Mouse (Mus musculus) neural tube, embryonic 15.5 days (tissue): ENCODE measurements at regions not wholly inside any gene's neighbourhood (a gene's known extent, or its start where the extent isn't known, plus 50 kb on each side); places are given as distances from the start of the nearest gene placed in this dataset.

Experiments used
- ATAC-seq: fragments of 200-750 bp; cut with Nextera tagmentation; 2 replicates; pipeline ENCODE4 v1.8.0; 2017; ENCODE audit warnings: mild to moderate bottlenecking, moderate TSS enrichment, moderate library complexity; ENCODE audit not compliant: low FRiP score
- H3K27ac ChIP-seq: fragments of 300-500 bp; sonication (generic); replicated peaks from 2 replicates; pipeline ENCODE4 v1.5.1; 2015; ENCODE audit warnings: mild to moderate bottlenecking, inconsistent platforms
- H3K27me3 ChIP-seq: fragments of 300-500 bp; sonication (generic); replicated peaks from 2 replicates; pipeline ENCODE4 v1.6.1; 2015; ENCODE audit warnings: inconsistent platforms
- H3K36me3 ChIP-seq: fragments of 300-500 bp; sonication (generic); 2 replicates; pipeline ENCODE4 v1.6.1; 2015; ENCODE audit warnings: inconsistent platforms
- H3K4me1 ChIP-seq: fragments of 300-500 bp; sonication (generic); 2 replicates; pipeline ENCODE4 v1.6.1; 2015; ENCODE audit warnings: inconsistent platforms
- H3K4me2 ChIP-seq: fragments of 300-500 bp; sonication (generic); 2 replicates; pipeline ENCODE4 v1.6.1; 2015; ENCODE audit warnings: inconsistent platforms, mild to moderate bottlenecking, moderate library complexity
- H3K4me3 ChIP-seq: fragments of 300-500 bp; sonication (generic); replicated peaks from 2 replicates; pipeline ENCODE4 v1.5.1; 2015; ENCODE audit warnings: mild to moderate bottlenecking, inconsistent platforms
- H3K9ac ChIP-seq: fragments of 300-500 bp; sonication (generic); replicated peaks from 2 replicates; pipeline ENCODE4 v1.6.1; 2015; ENCODE audit warnings: mild to moderate bottlenecking, inconsistent platforms
- H3K9me3 ChIP-seq: fragments of 300-500 bp; sonication (generic); replicated peaks from 2 replicates; pipeline ENCODE4 v1.6.1; 2016; ENCODE audit warnings: inconsistent platforms
- WGBS: fragments of 180-500 bp; shearing (Covaris S2); methylation state at CpG from one replicate; pipeline ENCODE4 v1.1.7; 2015; ENCODE audit warnings: mixed read lengths; 5-methylcytosine and 5-hydroxymethylcytosine counted together

- Histone ChIP-seq H3K9ac (no peak overlapping the region), H3K27me3 (no peaks in the 10 kb centered on the region), H3K36me3 (no peaks in the 10 kb centered on the region), H3K27ac (no peak overlapping the region), H3K4me1 (no peaks in the 10 kb centered on the region), H3K4me2 (no peak overlapping the region), H3K4me3 (no peak overlapping the region), H3K9me3 (no peaks in the 10 kb centered on the region)
- 26% methylated on average over 3 of the region's 3 CpGs for WGBS
- ATAC-seq = no peak
Observed at GRCm38 (mm10) chr5:78993258-78993657, 1585.4 kb upstream of the Igfbp7 start.

GRCm38 (mm10) chr5:78989714-78990113 is 1581.9 kb upstream of the Igfbp7 start:
- 83% methylated on average over 1 of the region's 1 CpGs for WGBS
- Histone ChIP-seq H3K4me2 (no peak overlapping the region), H3K9ac (no peak overlapping the region), H3K4me3 (no peak overlapping the region), H3K27me3 (no peaks in the 10 kb centered on the region), H3K9me3 (no peaks in the 10 kb centered on the region), H3K4me1 (no peaks in the 10 kb centered on the region), H3K27ac (no peak overlapping the region), H3K36me3 (no peaks in the 10 kb centered on the region)
- ATAC-seq = no peak

- Histone ChIP-seq H3K27ac (no peak overlapping the region), H3K36me3 (no peaks in the 10 kb centered on the region), H3K27me3 (no peaks in the 10 kb centered on the region), H3K4me2 (no peak overlapping the region), H3K4me1 (no peaks in the 10 kb centered on the region), H3K9ac (no peak overlapping the region), H3K9me3 (no peaks in the 10 kb centered on the region), H3K4me3 (no peak overlapping the region)
- peak; percentile 35; the same call in 1 of the 2 replicates for ATAC-seq
- 54% methylated on average over 3 of the region's 3 CpGs for WGBS
Observed at GRCm38 (mm10) chr5:78976480-78977041, 1568.7 kb upstream of the Igfbp7 start.

- no peak for ATAC-seq
- H3K4me3 ChIP-seq = no peak overlapping the region
- no peaks in the 10 kb centered on the region for H3K9me3 ChIP-seq
- H3K27ac ChIP-seq = no peak overlapping the region
- no peak overlapping the region for H3K9ac ChIP-seq
- H3K27me3 ChIP-seq = no peaks in the 10 kb centered on the region
- H3K4me2 ChIP-seq = no peak overlapping the region
- no peaks in the 10 kb centered on the region for H3K4me1 ChIP-seq
- no peaks in the 10 kb centered on the region for H3K36me3 ChIP-seq
Observed at GRCm38 (mm10) chr5:78945702-78946101, 1537.9 kb upstream of the Igfbp7 start.

- WGBS = 71% methylated on average over 3 of the region's 3 CpGs
- H3K9me3 ChIP-seq = no peaks in the 10 kb centered on the region
- ATAC-seq = no peak
Observed at GRCm38 (mm10) chr5:78921860-78922610, 1514.2 kb upstream of the Igfbp7 start.

GRCm38 (mm10) chr5:78900128-78900527 is 1492.3 kb upstream of the Igfbp7 start:
- Histone ChIP-seq H3K4me2 (no peak overlapping the region), H3K4me1 (no peaks in the 10 kb centered on the region), H3K36me3 (no peaks in the 10 kb centered on the region), H3K4me3 (no peak overlapping the region), H3K27me3 (no peaks in the 10 kb centered on the region), H3K27ac (no peak overlapping the region), H3K9me3 (no peaks in the 10 kb centered on the region), H3K9ac (no peak overlapping the region)
- WGBS = 94% methylated on average over 3 of the region's 3 CpGs
- no peak for ATAC-seq

More at GRCm38 (mm10) chr5:78921860-78922610, 1514.2 kb upstream of the Igfbp7 start:
- no peak overlapping the region for H3K4me2 ChIP-seq
- H3K9ac ChIP-seq = no peak overlapping the region
- no peaks in the 10 kb centered on the region for H3K27me3 ChIP-seq
- H3K36me3 ChIP-seq = no peaks in the 10 kb centered on the region
- no peaks in the 10 kb centered on the region for H3K4me1 ChIP-seq
- no peak overlapping the region for H3K4me3 ChIP-seq
- H3K27ac ChIP-seq = no peak overlapping the region

- H3K4me3 ChIP-seq = no peak overlapping the region
- H3K9me3 ChIP-seq = no peaks in the 10 kb centered on the region
- no peak for ATAC-seq
- H3K4me2 ChIP-seq = no peak overlapping the region
- WGBS = 36% methylated on average over 3 of the region's 3 CpGs
- no peak overlapping the region for H3K27ac ChIP-seq
- H3K9ac ChIP-seq = no peak overlapping the region
- no peaks in the 10 kb centered on the region for H3K36me3 ChIP-seq
- H3K4me1 ChIP-seq = no peaks in the 10 kb centered on the region
- H3K27me3 ChIP-seq = no peaks in the 10 kb centered on the region
Observed at GRCm38 (mm10) chr5:78878775-78879174, 1470.9 kb upstream of the Igfbp7 start.

GRCm38 (mm10) chr5:78845126-78845525 is 1437.3 kb upstream of the Igfbp7 start:
- no peak for ATAC-seq
- Histone ChIP-seq H3K27ac (no peak overlapping the region), H3K27me3 (no peaks in the 10 kb centered on the region), H3K9me3 (no peaks in the 10 kb centered on the region), H3K4me1 (no peaks in the 10 kb centered on the region), H3K9ac (no peak overlapping the region), H3K36me3 (no peaks in the 10 kb centered on the region), H3K4me2 (no peak overlapping the region), H3K4me3 (no peak overlapping the region)
- WGBS = 86% methylated on average over 1 of the region's 1 CpGs

GRCm38 (mm10) chr5:78797391-78797790 is 1389.5 kb upstream of the Igfbp7 start:
- Histone ChIP-seq H3K4me2 (no peak overlapping the region), H3K9me3 (no peaks in the 10 kb centered on the region), H3K27me3 (no peaks in the 10 kb centered on the region), H3K4me1 (no peaks in the 10 kb centered on the region), H3K4me3 (no peak overlapping the region), H3K9ac (no peak overlapping the region), H3K27ac (no peak overlapping the region), H3K36me3 (no peaks in the 10 kb centered on the region)
- 71% methylated on average over 1 of the region's 1 CpGs for WGBS
- ATAC-seq = no peak
